Mouse (Mus musculus) liver, embryonic 12.5 days (tissue): ENCODE results near the gene Ncapd2. TPM values are rescaled to one million over a fixed set of nuclear protein-coding genes. Genes with fewer than 3 reads are reported as not detected.

ENCODE experiments used
- ATAC-seq: fragments of 200-750 bp; cut with Nextera tagmentation; 2 replicates; pipeline ENCODE4 v1.8.0; 2017; ENCODE audit warnings: moderate number of reproducible peaks, mild to moderate bottlenecking, moderate library complexity
- H3K27ac ChIP-seq: fragments of 300-500 bp; sonication (generic); 2 replicates; pipeline ENCODE4 v1.5.1; 2016; ENCODE audit warnings: mild to moderate bottlenecking
- H3K27me3 ChIP-seq: fragments of 300-500 bp; sonication (generic); replicated peaks from 2 replicates; pipeline ENCODE4 v1.6.1; 2016; ENCODE audit warnings: mild to moderate bottlenecking, moderate library complexity
- H3K36me3 ChIP-seq: fragments of 300-500 bp; sonication (generic); 2 replicates; pipeline ENCODE4 v1.6.1; 2016; ENCODE audit warnings: mild to moderate bottlenecking, moderate library complexity
- H3K4me1 ChIP-seq: fragments of 300-500 bp; sonication (generic); 2 replicates; pipeline ENCODE4 v1.6.1; 2016
- H3K4me2 ChIP-seq: fragments of 300-500 bp; sonication (generic); 2 replicates; pipeline ENCODE4 v1.6.1; 2016; ENCODE audit warnings: mild to moderate bottlenecking, moderate library complexity
- H3K4me3 ChIP-seq: fragments of 300-500 bp; sonication (generic); 2 replicates; pipeline ENCODE4 v1.5.1; 2016; ENCODE audit warnings: mild to moderate bottlenecking, moderate library complexity
- H3K9ac ChIP-seq: fragments of 300-500 bp; sonication (generic); 2 replicates; pipeline ENCODE4 v1.6.1; 2016; ENCODE audit warnings: mild to moderate bottlenecking, moderate library complexity
- H3K9me3 ChIP-seq: fragments of 300-500 bp; sonication (generic); replicated peaks from 2 replicates; pipeline ENCODE4 v1.6.1; 2016; ENCODE audit warnings: mild to moderate bottlenecking, moderate library complexity
- WGBS: fragments of 180-500 bp; shearing (Covaris S2); methylation state at CpG from one replicate; pipeline ENCODE4 v1.1.7; 2016; ENCODE audit not compliant: insufficient replicate concordance; 5-methylcytosine and 5-hydroxymethylcytosine counted together
- polyA plus RNA-seq: library from polyadenylated mRNA; unstranded; fragments of >200 nt; fragmentation: Nextera tagmentation; extraction: Ambion mirVana; gene quantifications from 2 replicates; pipeline ENCODE4 v1.2.1, GENCODE M21; 2016

Gene Ncapd2
- polyA plus RNA-seq, 1 experiment from 2014 or later, result 138 TPM

GRCm38 (mm10) chr6:125175469-125175868 lies 16.0 kb downstream of the Ncapd2 start:
- Histone ChIP-seq H3K9ac (no peak overlapping the region), H3K4me2 (no peak overlapping the region), H3K4me1 (no peaks in the 10 kb centered on the region), H3K9me3 (no peaks in the 10 kb centered on the region), H3K4me3 (no peak overlapping the region), H3K27me3 (no peaks in the 10 kb centered on the region), H3K36me3 (peaks cover 100% of the 10 kb centered on the region), H3K27ac (no peak overlapping the region)
- WGBS, result 90% methylated on average over 5 of the region's 5 CpGs
- ATAC-seq, result no peak

- no peak for ATAC-seq
- WGBS, result 90% methylated on average over 7 of the region's 7 CpGs
- no peaks in the 10 kb centered on the region for H3K9me3 ChIP-seq
- no peaks in the 10 kb centered on the region for H3K27me3 ChIP-seq
- no peak overlapping the region for H3K4me3 ChIP-seq
- H3K4me2 ChIP-seq, result no peak overlapping the region
- no peak overlapping the region for H3K9ac ChIP-seq
- H3K36me3 ChIP-seq, result peaks cover 100% of the 10 kb centered on the region
- no peak overlapping the region for H3K27ac ChIP-seq
- peaks cover 10% of the 10 kb centered on the region for H3K4me1 ChIP-seq
These were observed 18.2 kb downstream of the Ncapd2 start for GRCm38 (mm10) chr6:125173256-125173655.

GRCm38 (mm10) chr6:125172474-125172873 lies 19.0 kb downstream of the Ncapd2 start:
- 69% methylated on average over 2 of the region's 2 CpGs for WGBS
- H3K4me2 ChIP-seq, result no peak overlapping the region
- 0 out of 2 replicates have a peak overlapping the region, but pooled peaks have one; percentile 1 for H3K9ac ChIP-seq
- no peaks in the 10 kb centered on the region for H3K9me3 ChIP-seq
- peaks cover 18% of the 10 kb centered on the region for H3K4me1 ChIP-seq
- H3K4me3 ChIP-seq, result no peak overlapping the region
- H3K36me3 ChIP-seq, result peaks cover 100% of the 10 kb centered on the region
- no peaks in the 10 kb centered on the region for H3K27me3 ChIP-seq
- 0 out of 2 replicates have a peak, but pooled peaks have one; percentile 27 for ATAC-seq
- peak overlapping the region; percentile 10; the same call in 1 of the 2 replicates for H3K27ac ChIP-seq

- no peak overlapping the region for H3K4me2 ChIP-seq
- no peak overlapping the region for H3K4me3 ChIP-seq
- 79% methylated on average over 6 of the region's 6 CpGs for WGBS
- H3K27ac ChIP-seq, result no peak overlapping the region
- peaks cover 85% of the 10 kb centered on the region for H3K36me3 ChIP-seq
- H3K4me1 ChIP-seq, result peaks cover 37% of the 10 kb centered on the region
- ATAC-seq, result no peak
- no peaks in the 10 kb centered on the region for H3K27me3 ChIP-seq
- H3K9me3 ChIP-seq, result no peaks in the 10 kb centered on the region
- no peak overlapping the region for H3K9ac ChIP-seq
These were observed 21.3 kb downstream of the Ncapd2 start for GRCm38 (mm10) chr6:125170194-125170593.

GRCm38 (mm10) chr6:125168086-125168485 lies 23.4 kb downstream of the Ncapd2 start:
- H3K36me3 ChIP-seq, result peaks cover 77% of the 10 kb centered on the region
- no peak overlapping the region for H3K4me3 ChIP-seq
- peaks cover 51% of the 10 kb centered on the region for H3K4me1 ChIP-seq

GRCm38 (mm10) chr6:125166861-125167650 lies 24.4 kb downstream of the Ncapd2 start:
- H3K27me3 ChIP-seq, result no peaks in the 10 kb centered on the region
- H3K9ac ChIP-seq, result peak overlapping the region; percentile 79
- H3K4me2 ChIP-seq, result peak overlapping the region; percentile 82
- peak overlapping the region; percentile 89 for H3K27ac ChIP-seq
- peak; percentile 13; the same call in 1 of the 2 replicates for ATAC-seq
- peak overlapping the region; percentile 68 for H3K4me3 ChIP-seq
- no peaks in the 10 kb centered on the region for H3K9me3 ChIP-seq
- peaks cover 61% of the 10 kb centered on the region for H3K4me1 ChIP-seq
- 19% methylated on average over 10 of the region's 10 CpGs for WGBS
- H3K36me3 ChIP-seq, result peaks cover 77% of the 10 kb centered on the region

More at GRCm38 (mm10) chr6:125168086-125168485, 23.4 kb downstream of the Ncapd2 start:
- Histone ChIP-seq H3K9me3 (no peaks in the 10 kb centered on the region), H3K9ac (peak overlapping the region; percentile 79; the same call in 1 of the 2 replicates), H3K27ac (peak overlapping the region; percentile 89), H3K27me3 (no peaks in the 10 kb centered on the region), H3K4me2 (no peak overlapping the region)
- WGBS, result 91% methylated on average over 14 of the region's 14 CpGs
- no peak for ATAC-seq

- H3K4me3 ChIP-seq, result peak within 1 kb of the TSS; percentile 68
- H3K27me3 ChIP-seq, result no peaks in the 10 kb centered on the region
- ATAC-seq, result peak; percentile 53
- H3K9me3 ChIP-seq, result no peaks in the 10 kb centered on the region
- H3K36me3 ChIP-seq, result peaks cover 77% of the 10 kb centered on the region
- peak within 1 kb of the TSS; percentile 79 for H3K9ac ChIP-seq
- H3K4me2 ChIP-seq, result peak within 1 kb of the TSS; percentile 82
- H3K27ac ChIP-seq, result peak within 1 kb of the TSS; percentile 89
- under 1% methylated on average over 18 of the region's 18 CpGs for WGBS
- H3K4me1 ChIP-seq, result peaks cover 69% of the 10 kb centered on the region
These were observed 25.3 kb downstream of the Ncapd2 start, which contains the start of gene Gapdh for GRCm38 (mm10) chr6:125166051-125166751. Gene Gapdh (minus strand): TSS chr6:125166467.

GRCm38 (mm10) chr6:125165328-125165891 lies 26.1 kb downstream of the Ncapd2 start:
- Histone ChIP-seq H3K36me3 (peaks cover 77% of the 10 kb centered on the region), H3K4me3 (peak overlapping the region; percentile 68)
- WGBS, result under 1% methylated on average over 36 of the region's 36 CpGs

GRCm38 (mm10) chr6:125164672-125165327 lies 26.7 kb downstream of the Ncapd2 start:
- WGBS, result under 1% methylated on average over 39 of the region's 39 CpGs
- peaks cover 83% of the 10 kb centered on the region for H3K4me1 ChIP-seq
- peak overlapping the region; percentile 85 for H3K27ac ChIP-seq
- peak overlapping the region; percentile 82 for H3K4me2 ChIP-seq
- peak overlapping the region; percentile 68 for H3K4me3 ChIP-seq
- H3K9me3 ChIP-seq, result no peaks in the 10 kb centered on the region
- H3K9ac ChIP-seq, result peak overlapping the region; percentile 79
- no peaks in the 10 kb centered on the region for H3K27me3 ChIP-seq
- ATAC-seq, result peak; percentile 22
- peaks cover 77% of the 10 kb centered on the region for H3K36me3 ChIP-seq

More at GRCm38 (mm10) chr6:125165328-125165891, 26.1 kb downstream of the Ncapd2 start:
- peak overlapping the region; percentile 79 for H3K9ac ChIP-seq
- H3K9me3 ChIP-seq, result no peaks in the 10 kb centered on the region
- H3K4me2 ChIP-seq, result peak overlapping the region; percentile 82
- no peaks in the 10 kb centered on the region for H3K27me3 ChIP-seq
- H3K27ac ChIP-seq, result peak overlapping the region; percentile 89
- H3K4me1 ChIP-seq, result peaks cover 77% of the 10 kb centered on the region
- ATAC-seq, result peak; percentile 86

- Histone ChIP-seq H3K27me3 (no peaks in the 10 kb centered on the region), H3K4me3 (peak overlapping the region; percentile 68), H3K4me1 (peaks cover 87% of the 10 kb centered on the region), H3K36me3 (peaks cover 77% of the 10 kb centered on the region), H3K9me3 (no peaks in the 10 kb centered on the region), H3K4me2 (peak overlapping the region; percentile 82), H3K27ac (peak overlapping the region; percentile 85), H3K9ac (peak overlapping the region; percentile 79)
- no peak for ATAC-seq
- WGBS, result 6% methylated on average over 20 of the region's 20 CpGs
These were observed 27.5 kb downstream of the Ncapd2 start for GRCm38 (mm10) chr6:125163801-125164657.
